Mouse (Mus musculus) embryonic stem cell, embryonic (primary cell): ENCODE measurements around the gene Sfrp5.

Source experiments
- CTCF ChIA-PET, 4 experiments: fragments of 300-600 bp in 2 of 4; fragments of 350-600 bp in 2 of 4; sonication (Branson Sonifier 250); formaldehyde crosslinking; loops; one replicate each; lab custom pipeline; 2022; ENCODE audit warnings: inconsistent platforms in 2 of 4; lab: Charles Lee
- POLR2A ChIA-PET, 4 experiments: fragments of 300-600 bp in 2 of 4; fragments of 350-600 bp in 2 of 4; sonication (Branson Sonifier 250); formaldehyde crosslinking; loops; one replicate each; lab custom pipeline; 2022; ENCODE audit warnings: antibody characterized with exemption in 4 of 4, inconsistent platforms in 1 of 4; lab: Charles Lee

Sfrp5 gene

GRCm38 (mm10) chr19:42209976-42210375 is 7.9 kb upstream of the Sfrp5 start:
- ChIA-PET POLR2A (interaction anchor here (0.5 to 2.7 kb wide), 11 partner anchors 9 to 93 kb away, joined by 3 to 8 read pairs (median 4); no protein-coding TSS in a partner anchor), CTCF (interaction anchor here (0.6 to 1.4 kb wide), 7 partner anchors 27 to 234 kb away, joined by 3 to 5 read pairs (median 3); no protein-coding TSS in a partner anchor)

GRCm38 (mm10) chr19:42209485-42209884 is 7.4 kb upstream of the Sfrp5 start:
- ChIA-PET CTCF (interaction anchor here in 2 of 4 experiments (1.0 to 1.4 kb wide), 2 partner anchors 57 to 106 kb away, joined by 4 to 5 read pairs; no protein-coding TSS in a partner anchor), POLR2A (interaction anchor here in 2 of 4 experiments (0.6 to 2.7 kb wide), 5 partner anchors 9 to 1483 kb away, joined by 3 to 8 read pairs (median 4); no protein-coding TSS in a partner anchor)

GRCm38 (mm10) chr19:42205201-42205600 is 3.1 kb upstream of the Sfrp5 start:
- ChIA-PET POLR2A (no interaction called here), CTCF (interaction anchor here in 1 of 4 experiments (1.9 kb wide), 1 partner anchor 12 kb away, joined by 6 read pairs; no protein-coding TSS in a partner anchor)

- POLR2A ChIA-PET, result interaction anchor here in 1 of 4 experiments (0.6 to 1.2 kb wide), 3 partner anchors 9 to 337 kb away, joined by 3 to 5 read pairs (median 3); no protein-coding TSS in a partner anchor
- CTCF ChIA-PET, result interaction anchor here in 3 of 4 experiments (0.7 to 1.9 kb wide), 5 partner anchors 13 to 173 kb away, joined by 3 to 6 read pairs (median 3); no protein-coding TSS in a partner anchor
These were observed 2.3 kb upstream of the Sfrp5 start for GRCm38 (mm10) chr19:42204306-42204705.

- CTCF ChIA-PET, result interaction anchor here in 1 of 4 experiments (1.1 to 1.4 kb wide), 2 partner anchors 20 to 241 kb away, joined by 3 read pairs; no protein-coding TSS in a partner anchor
- POLR2A ChIA-PET, result interaction anchor here in 1 of 4 experiments (0.8 kb wide), 1 partner anchor 11 kb away, joined by 6 read pairs; no protein-coding TSS in a partner anchor
These were observed 415 bp upstream of the Sfrp5 start for GRCm38 (mm10) chr19:42202467-42202866.

GRCm38 (mm10) chr19:42198026-42198425 is 4.0 kb downstream of the Sfrp5 start:
- POLR2A ChIA-PET, result interaction anchor here in 1 of 4 experiments (0.7 to 1.4 kb wide), 2 partner anchors 13 to 172 kb away, joined by 3 to 5 read pairs; no protein-coding TSS in a partner anchor
- CTCF ChIA-PET, result interaction anchor here in 3 of 4 experiments (0.6 to 1.8 kb wide), 5 partner anchors 13 to 232 kb away, joined by 3 to 9 read pairs (median 3); no protein-coding TSS in a partner anchor

GRCm38 (mm10) chr19:42197066-42197465 is 5.0 kb downstream of the Sfrp5 start:
- POLR2A ChIA-PET, result interaction anchor here in 1 of 4 experiments (1.4 kb wide), 1 partner anchor 12 kb away, joined by 3 read pairs; no protein-coding TSS in a partner anchor
- CTCF ChIA-PET, result interaction anchor here in 1 of 4 experiments (0.5 to 1.8 kb wide), 2 partner anchors 14 to 194 kb away, joined by 3 to 9 read pairs; no protein-coding TSS in a partner anchor

- POLR2A ChIA-PET, result no interaction called here
- CTCF ChIA-PET, result interaction anchor here in 2 of 4 experiments (0.6 to 1.3 kb wide), 2 partner anchors 14 to 138 kb away, joined by 3 to 5 read pairs; no protein-coding TSS in a partner anchor
These were observed 5.7 kb downstream of the Sfrp5 start for GRCm38 (mm10) chr19:42196378-42196777.

- POLR2A ChIA-PET, result interaction anchor here in 3 of 4 experiments (0.5 to 1.4 kb wide), 6 partner anchors 14 to 443 kb away, joined by 3 read pairs; no protein-coding TSS in a partner anchor
- CTCF ChIA-PET, result interaction anchor here (0.8 to 1.5 kb wide), 6 partner anchors 9 to 158 kb away, joined by 3 to 4 read pairs (median 4); partner anchors contain the start of gene Ankrd2 (in 1 of the 4)
These were observed 8.7 kb downstream of the Sfrp5 start for GRCm38 (mm10) chr19:42193311-42193710.

GRCm38 (mm10) chr19:42190494-42190893 is 11.6 kb downstream of the Sfrp5 start:
- CTCF ChIA-PET, result interaction anchor here in 3 of 4 experiments (0.6 to 1.3 kb wide), 10 partner anchors 13 to 472 kb away, joined by 3 to 4 read pairs (median 3); no protein-coding TSS in a partner anchor
- POLR2A ChIA-PET, result interaction anchor here in 1 of 4 experiments (1.2 kb wide), 1 partner anchor 10 kb away, joined by 3 read pairs; no protein-coding TSS in a partner anchor

GRCm38 (mm10) chr19:42189735-42190134 is 12.3 kb downstream of the Sfrp5 start:
- CTCF ChIA-PET, result interaction anchor here (0.6 to 1.8 kb wide), 6 partner anchors 32 to 127 kb away, joined by 3 to 5 read pairs (median 4); no protein-coding TSS in a partner anchor
- POLR2A ChIA-PET, result interaction anchor here in 2 of 4 experiments (1.2 to 1.4 kb wide), 2 partner anchors 11 to 19 kb away, joined by 3 to 4 read pairs; no protein-coding TSS in a partner anchor

- ChIA-PET CTCF (interaction anchor here (0.6 to 2.8 kb wide), 86 partner anchors 8 to 977 kb away, joined by 3 to 21 read pairs (median 4); partner anchors contain the start of genes Ankrd2 (in 3 of the 4), Hoga1 (in 1 of the 4), Pi4k2a (in 1 of the 4) and Pyroxd2 (in 1 of the 4)), POLR2A (interaction anchor here in 3 of 4 experiments (0.5 to 1.6 kb wide), 7 partner anchors 12 to 202 kb away, joined by 3 to 5 read pairs (median 4); no protein-coding TSS in a partner anchor)
These were observed 19.4 kb downstream of the Sfrp5 start for GRCm38 (mm10) chr19:42182673-42183072.

GRCm38 (mm10) chr19:42179356-42179755 is 22.7 kb downstream of the Sfrp5 start:
- ChIA-PET CTCF (interaction anchor here in 2 of 4 experiments (0.9 to 1.6 kb wide), 5 partner anchors 14 to 250 kb away, joined by 3 to 5 read pairs (median 3); no protein-coding TSS in a partner anchor), POLR2A (interaction anchor here in 2 of 4 experiments (0.9 to 1.4 kb wide), 6 partner anchors 9 to 61 kb away, joined by 3 to 5 read pairs (median 4); no protein-coding TSS in a partner anchor)

GRCm38 (mm10) chr19:42177461-42177860 is 24.6 kb downstream of the Sfrp5 start:
- CTCF ChIA-PET, result interaction anchor here in 1 of 4 experiments (0.9 kb wide), 1 partner anchor 133 kb away, joined by 3 read pairs; no protein-coding TSS in a partner anchor
- POLR2A ChIA-PET, result interaction anchor here in 2 of 4 experiments (0.7 to 1.2 kb wide), 3 partner anchors 142 to 435 kb away, joined by 3 to 4 read pairs (median 3); partner anchors contain the start of gene Loxl4 (in 1 of the 2)

GRCm38 (mm10) chr19:42176841-42177240 is 25.2 kb downstream of the Sfrp5 start:
- CTCF ChIA-PET, result interaction anchor here in 1 of 4 experiments (0.6 to 1.7 kb wide), 4 partner anchors 11 to 254 kb away, joined by 3 to 5 read pairs (median 4); partner anchors contain the start of gene Ankrd2
- POLR2A ChIA-PET, result interaction anchor here in 3 of 4 experiments (0.6 to 0.7 kb wide), 3 partner anchors 25 to 435 kb away, joined by 3 to 4 read pairs (median 3); partner anchors contain the start of gene Loxl4 (in 1 of the 3)

GRCm38 (mm10) chr19:42170025-42170969 is 31.8 kb downstream of the Sfrp5 start:
- ChIA-PET CTCF (interaction anchor here (0.6 to 8.4 kb wide), 38 partner anchors 12 to 611 kb away, joined by 3 to 79 read pairs (median 4); partner anchors contain the start of genes Ankrd2 (in 2 of the 4), Hoga1 (in 2 of the 4), Avpi1 (in 1 of the 4) and Hps1 (in 1 of the 4)), POLR2A (interaction anchor here in 3 of 4 experiments (0.6 to 3.8 kb wide), 73 partner anchors 9 to 638 kb away, joined by 3 to 24 read pairs (median 5); partner anchors contain the start of genes Avpi1 (in 3 of the 3), Pi4k2a (in 3 of the 3), Exosc1 (in 2 of the 3) and Hoga1 (in 2 of the 3))
